Mouse (Mus musculus) thymus, postnatal 10 days (tissue): Measurements from ENCODE around the gene Slc25a13.

ENCODE experiments used
- DNase-seq, 2 experiments: peaks; one replicate each; pipeline ENCODE4 v3.0.0; 2021; ENCODE audit warnings: low spot score in 2 of 2

Slc25a13 gene

DNA sequence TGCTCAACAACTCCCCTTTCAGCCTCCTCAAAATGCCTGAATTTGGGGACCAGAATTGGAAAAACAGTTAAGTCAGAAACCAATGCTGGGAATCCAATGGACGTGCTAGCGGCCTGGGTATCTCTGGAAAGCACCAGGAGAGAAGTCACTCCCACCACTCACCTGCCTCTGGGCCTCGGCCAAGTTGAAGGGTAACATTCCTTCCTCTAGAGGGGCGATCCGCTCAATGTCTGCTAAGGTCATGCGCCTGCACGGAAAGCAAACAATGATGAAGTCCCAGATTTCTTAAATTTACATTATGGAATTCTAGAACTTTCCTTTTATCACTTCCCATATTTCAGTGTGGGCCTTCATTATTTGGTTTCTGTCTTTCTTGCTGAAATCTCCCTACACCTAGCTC is 103.2 kb downstream of the Slc25a13 start:
- DNase-seq, result no peak

DNA sequence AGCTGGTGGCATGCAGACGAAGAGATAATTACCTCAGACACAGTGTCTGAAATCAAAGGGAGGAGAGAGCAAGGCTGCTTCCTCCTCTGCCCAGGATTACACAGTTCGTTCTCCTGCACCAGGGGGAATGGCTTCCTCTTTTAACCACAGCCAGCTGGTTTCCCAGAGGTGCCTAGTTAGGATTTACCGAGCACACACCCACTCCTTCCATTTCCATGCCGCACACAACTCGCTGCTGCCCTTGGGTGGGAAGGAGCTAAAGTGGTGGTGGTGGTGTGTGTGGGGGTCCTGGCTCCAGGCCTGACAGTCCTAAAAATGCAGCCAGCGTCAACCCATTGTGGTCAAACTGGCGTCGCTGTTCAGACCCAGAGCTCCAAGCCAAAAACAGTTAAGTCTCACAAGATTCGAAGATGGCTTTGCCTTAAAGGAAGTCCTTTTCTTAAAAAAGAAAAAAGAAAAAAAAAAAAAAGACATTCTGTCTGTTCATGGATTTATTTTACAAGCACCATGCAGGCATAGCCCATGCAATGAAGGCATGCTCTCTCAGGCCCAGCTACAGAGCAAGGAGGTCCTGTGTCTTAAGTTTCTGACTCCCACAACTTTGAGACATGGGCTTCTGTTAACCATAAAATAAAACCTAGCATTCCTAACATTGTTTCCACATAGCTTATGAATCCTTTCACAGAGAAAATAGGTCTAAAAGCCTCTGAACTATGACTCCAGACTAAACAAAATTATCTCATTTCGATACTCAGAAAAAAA is 104.0 kb downstream of the Slc25a13 start:
- no peak for DNase-seq

GRCm38 (mm10) chr6:6107419-6107966 is 109.5 kb downstream of the Slc25a13 start:
- no peak for DNase-seq

DNA sequence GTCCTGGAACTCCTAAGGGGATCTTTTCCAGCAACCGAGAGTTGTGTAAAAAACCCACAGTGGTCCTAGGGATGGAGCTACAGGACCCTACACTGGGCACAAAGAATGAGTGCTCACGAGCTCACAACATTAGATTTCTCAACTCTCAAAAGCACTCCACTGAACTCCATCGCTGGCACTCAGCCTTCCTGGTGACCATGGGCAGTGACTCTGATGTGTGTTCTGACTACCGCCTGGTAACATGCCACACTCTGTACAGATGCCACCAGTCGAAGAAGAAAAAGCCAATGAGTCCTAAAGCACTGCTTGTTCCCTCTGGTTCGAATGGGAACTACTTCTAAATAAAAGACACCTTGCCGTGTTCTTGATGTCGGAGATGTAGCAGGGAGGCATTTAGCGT is 111.4 kb downstream of the Slc25a13 start:
- no peak for DNase-seq

DNA sequence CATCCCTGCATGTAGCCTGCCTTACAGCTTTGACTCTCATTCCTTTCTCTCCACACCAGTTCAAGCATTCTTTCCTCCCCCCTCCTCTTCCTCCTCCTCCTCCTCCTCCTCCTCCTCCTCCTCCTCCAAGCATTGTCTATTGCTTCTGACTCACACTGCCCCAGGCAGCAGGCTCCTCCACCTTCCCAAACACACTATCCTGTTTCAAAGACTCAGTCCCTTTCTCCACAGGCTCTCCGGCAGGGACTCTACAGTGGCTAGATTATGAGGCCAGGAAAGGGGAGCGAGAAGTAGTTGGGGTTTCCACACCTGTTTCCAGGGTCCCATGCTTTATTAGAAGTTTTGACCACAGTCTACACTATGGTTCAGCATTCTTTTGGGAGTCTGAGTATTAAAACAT is 113.5 kb downstream of the Slc25a13 start:
- no peak for DNase-seq

- no peak for DNase-seq
These were observed 115.4 kb downstream of the Slc25a13 start for GRCm38 (mm10) chr6:6101605-6102004.

GRCm38 (mm10) chr6:6100892-6101480 is 116.0 kb downstream of the Slc25a13 start:
- no peak for DNase-seq

GRCm38 (mm10) chr6:6093978-6094377 is 123.0 kb downstream of the Slc25a13 start:
- no peak for DNase-seq

- DNase-seq, result no peak
These were observed 123.5 kb downstream of the Slc25a13 start for GRCm38 (mm10) chr6:6093522-6093921.

DNA sequence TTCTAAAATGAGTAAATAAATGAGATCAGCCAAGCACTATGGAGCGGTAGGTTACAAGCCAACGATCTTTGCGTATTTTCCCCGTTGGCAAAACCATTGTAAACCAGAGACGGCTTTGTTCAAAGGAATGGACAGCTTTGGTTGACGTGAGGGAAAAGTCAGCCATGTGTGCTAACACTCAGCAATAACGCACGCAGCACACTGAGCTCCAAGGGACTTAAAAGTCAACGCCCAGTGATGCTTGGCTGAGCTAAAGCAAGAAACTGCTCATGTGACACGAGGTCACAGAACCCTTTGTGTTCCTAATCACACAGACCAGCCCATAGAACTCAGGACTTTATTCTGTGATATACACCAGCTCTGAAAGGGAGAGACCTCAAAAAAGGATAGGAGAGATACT is 124.5 kb downstream of the Slc25a13 start:
- no peak for DNase-seq

- DNase-seq, result no peak
These were observed 126.0 kb downstream of the Slc25a13 start for GRCm38 (mm10) chr6:6091016-6091415.

DNA sequence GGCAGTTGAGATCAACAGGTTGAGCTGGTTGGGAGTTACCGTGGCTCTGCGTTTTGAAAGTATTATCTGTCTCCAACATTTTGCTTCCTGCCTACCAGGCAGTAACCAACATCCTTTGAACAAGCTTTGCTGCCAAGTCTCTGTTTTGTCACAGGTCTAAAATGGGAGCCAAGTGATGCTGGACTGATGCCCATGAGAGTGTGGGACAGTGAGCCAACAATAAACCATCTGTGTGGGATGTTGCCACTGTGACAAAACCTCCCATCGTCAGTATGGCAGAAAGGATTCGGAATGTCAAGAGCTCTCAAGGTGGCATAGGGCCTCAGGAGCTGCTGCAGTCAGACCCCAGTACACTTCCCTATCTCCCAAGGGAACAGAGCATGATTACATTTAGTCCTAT is 128.8 kb downstream of the Slc25a13 start:
- DNase-seq, result no peak

DNA sequence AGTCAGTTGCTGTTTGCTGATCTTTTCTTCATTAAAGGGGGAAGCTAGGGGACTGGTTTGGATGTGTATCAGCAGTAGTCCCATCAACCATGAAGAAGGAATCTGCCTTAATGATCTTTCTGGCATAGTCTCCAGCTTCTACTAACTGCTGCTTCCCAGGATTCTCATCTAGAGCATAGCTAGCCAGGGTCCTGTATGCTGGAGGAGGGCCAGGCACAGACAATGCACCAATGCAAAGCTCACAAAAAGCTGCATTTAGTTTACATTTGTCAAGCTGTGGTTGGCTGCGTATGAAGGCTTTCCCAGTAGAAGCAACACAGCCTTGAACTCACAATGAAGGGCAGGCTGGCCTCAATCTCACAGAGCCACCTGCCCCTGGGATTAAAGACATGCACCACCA is 136.5 kb downstream of the Slc25a13 start:
- no peak for DNase-seq

DNA sequence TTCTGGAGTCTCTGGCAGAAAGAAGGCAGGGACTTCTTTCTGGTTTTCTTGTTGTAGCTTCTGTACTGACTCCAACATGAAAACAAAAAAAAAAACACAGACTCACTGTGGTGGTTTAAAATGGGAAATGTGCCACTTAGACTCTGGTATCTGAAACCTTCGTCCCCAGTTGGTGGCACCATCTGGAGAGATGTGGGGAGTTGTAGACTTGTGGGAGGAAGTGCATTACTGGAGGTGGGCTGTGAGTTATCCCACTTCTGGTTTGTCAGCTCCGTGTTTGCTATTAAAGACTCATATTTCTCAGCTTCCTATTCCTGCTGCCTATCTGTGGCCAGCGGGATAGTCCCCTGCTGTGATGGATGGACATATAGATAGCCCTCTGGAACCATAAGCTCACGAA is 139.7 kb downstream of the Slc25a13 start:
- DNase-seq, result no peak

- no peak for DNase-seq
These were observed 141.0 kb downstream of the Slc25a13 start for GRCm38 (mm10) chr6:6075940-6076447.

GRCm38 (mm10) chr6:6071038-6071437 is 145.9 kb downstream of the Slc25a13 start:
- DNase-seq, result no peak

DNA sequence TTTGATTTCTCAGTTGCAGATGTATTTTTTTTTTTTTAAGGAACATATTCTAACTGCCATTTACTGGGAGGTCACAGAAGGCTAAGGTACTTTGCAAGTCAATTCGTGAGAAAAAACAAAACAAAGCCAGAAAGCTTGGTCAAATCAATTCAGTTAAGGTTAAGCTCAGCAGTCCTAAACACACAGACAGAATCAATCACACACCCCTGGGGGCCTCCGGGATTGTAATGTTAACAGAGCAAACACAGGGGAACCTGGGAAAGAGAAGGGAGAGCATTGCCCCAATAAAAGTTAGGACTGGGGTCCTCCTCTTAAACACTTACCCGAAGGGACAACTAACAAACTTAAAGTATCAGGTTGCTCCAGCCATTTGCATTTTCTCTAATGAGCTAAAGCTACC is 147.0 kb downstream of the Slc25a13 start:
- no peak for DNase-seq

DNA sequence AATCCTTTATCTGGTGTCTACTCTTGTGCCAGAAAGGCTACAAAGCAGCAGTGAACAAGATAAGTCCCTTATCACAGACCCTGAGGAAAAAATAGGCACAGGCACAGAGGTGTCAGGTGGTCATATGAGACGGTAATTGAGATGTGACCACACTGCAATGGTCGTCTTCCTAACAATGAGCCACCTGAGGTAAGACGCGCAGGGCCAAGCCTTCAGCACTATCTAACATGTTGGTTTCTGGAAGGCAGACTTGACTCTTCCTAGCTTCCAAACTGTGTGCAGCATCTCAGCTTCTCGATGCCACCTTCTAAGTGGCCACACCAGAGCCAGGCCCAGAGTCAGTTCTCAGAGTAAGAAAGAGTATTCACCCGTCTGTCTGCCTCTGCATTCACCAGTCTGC is 149.8 kb downstream of the Slc25a13 start:
- no peak for DNase-seq

- DNase-seq, result no peak
These were observed 158.4 kb downstream of the Slc25a13 start for GRCm38 (mm10) chr6:6058548-6058947.

- no peak for DNase-seq
These were observed 163.0 kb downstream of the Slc25a13 start for GRCm38 (mm10) chr6:6053946-6054345.

- no peak for DNase-seq
These were observed 164.3 kb downstream of the Slc25a13 start for GRCm38 (mm10) chr6:6052696-6053095.

DNA sequence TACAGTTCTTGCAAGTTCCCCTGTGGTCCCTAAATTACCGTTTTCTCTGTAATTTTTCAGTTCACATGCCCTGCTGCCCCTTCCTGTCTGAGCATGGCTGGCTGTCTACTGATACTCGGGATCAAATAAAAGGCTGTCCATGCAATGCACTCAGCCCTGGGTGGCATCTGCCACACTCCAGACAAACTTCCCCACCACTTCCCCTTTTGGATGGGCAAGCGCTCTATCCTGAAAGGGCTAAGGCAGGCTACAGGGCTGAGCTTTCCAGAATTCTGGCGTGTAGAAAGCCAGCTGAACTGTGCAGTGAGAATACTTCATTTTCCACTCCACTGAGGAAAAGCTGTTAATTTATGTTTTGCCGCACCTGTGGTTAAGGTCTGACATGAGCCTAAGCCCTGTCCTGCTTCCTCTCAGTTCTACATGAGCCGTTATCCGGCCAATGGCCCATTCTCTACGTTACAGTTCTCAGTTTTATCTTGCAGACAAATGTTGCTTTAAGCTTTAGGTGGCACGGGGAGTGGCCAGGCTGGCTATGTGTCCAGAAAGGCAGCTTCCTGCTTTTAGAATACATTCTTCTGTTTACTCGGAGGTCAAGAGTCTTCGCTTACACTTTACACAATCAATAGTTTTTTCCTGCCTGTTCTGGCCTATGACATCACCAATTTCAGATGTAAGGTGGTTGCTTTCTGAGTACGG is 170.1 kb downstream of the Slc25a13 start:
- no peak for DNase-seq
